Mouse (Mus musculus): Measurements from ENCODE around the gene Baz1b. TPM values are rescaled to one million over a fixed set of nuclear protein-coding genes. Genes with fewer than 3 reads are reported as not detected.

Gene Baz1b
- polyA plus RNA-seq, 1 experiment from 2014 or later, result 61.5 TPM

DNA sequence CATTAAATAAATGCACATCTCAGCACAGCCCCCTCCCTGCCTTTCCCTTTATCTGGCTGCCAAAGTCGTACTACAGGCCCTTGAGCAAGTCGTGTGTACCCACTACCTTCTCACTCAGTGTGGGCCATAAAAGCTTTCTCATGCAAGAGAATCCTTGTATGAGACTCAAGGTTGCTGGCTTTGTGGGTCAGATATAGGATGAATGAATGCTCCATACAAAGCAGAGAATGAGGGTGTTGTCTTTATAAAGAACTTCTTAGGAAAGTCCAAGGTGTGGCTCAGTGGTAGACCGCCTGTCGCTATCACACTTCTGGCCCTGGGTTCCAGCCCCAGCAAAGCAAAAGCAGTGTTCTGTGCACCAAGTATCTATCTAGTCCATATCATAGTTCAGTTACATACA is 59.5 kb downstream of the Baz1b start:
- H3K9me3 ChIP-seq, result no peaks in the 10 kb centered on the region
- H3K27me3 ChIP-seq (replicated peaks; ENCODE audit: low read depth, poor library complexity, severe bottlenecking), result peaks cover 31% of the 10 kb centered on the region
- H3K36me3 ChIP-seq (replicated peaks), result peaks cover 63% of the 10 kb centered on the region
- 71% methylated on average over 4 of the region's 4 CpGs for WGBS
- no peak overlapping the region for H3K27ac ChIP-seq (replicated peaks)
- peaks cover 34% of the 10 kb centered on the region for H3K4me1 ChIP-seq
- DNase-seq (ENCODE audit: low spot score), result no peak
- no peak overlapping the region for H3K4me3 ChIP-seq

DNA sequence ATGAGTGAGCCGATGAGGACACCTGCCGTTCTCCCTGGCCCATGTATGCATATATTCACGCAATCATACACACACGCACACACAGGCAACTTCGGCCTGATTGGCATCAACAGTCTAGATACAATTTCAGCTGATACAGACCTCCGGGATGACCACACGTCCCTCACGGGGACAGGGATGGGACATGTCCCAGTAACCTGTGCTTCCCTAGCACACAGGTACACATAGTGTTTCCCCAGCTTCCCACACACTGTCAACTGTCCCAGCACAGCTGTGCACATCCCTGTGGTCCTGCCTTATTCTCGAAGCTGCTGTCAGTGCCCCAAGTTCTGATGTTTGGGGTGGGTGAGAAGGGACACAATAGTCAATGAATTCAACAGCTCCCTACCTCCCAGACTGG is 60.3 kb downstream of the Baz1b start:
- peaks cover 31% of the 10 kb centered on the region for H3K27me3 ChIP-seq (replicated peaks; ENCODE audit: low read depth, poor library complexity, severe bottlenecking)
- peaks cover 55% of the 10 kb centered on the region for H3K36me3 ChIP-seq (replicated peaks)
- peaks cover 38% of the 10 kb centered on the region for H3K4me1 ChIP-seq
- no peak overlapping the region for H3K27ac ChIP-seq (replicated peaks)
- 83% methylated on average over 9 of the region's 9 CpGs for WGBS
- H3K4me3 ChIP-seq, result no peak overlapping the region
- H3K9me3 ChIP-seq, result no peaks in the 10 kb centered on the region
- no peak for DNase-seq (ENCODE audit: low spot score)

GRCm38 (mm10) chr5:135248956-135249676 is 62.1 kb downstream of the Baz1b start:
- peaks cover 37% of the 10 kb centered on the region for H3K36me3 ChIP-seq (replicated peaks)
- H3K4me1 ChIP-seq, result peaks cover 54% of the 10 kb centered on the region
- no peaks in the 10 kb centered on the region for H3K9me3 ChIP-seq
- peaks cover 31% of the 10 kb centered on the region for H3K27me3 ChIP-seq (replicated peaks; ENCODE audit: low read depth, poor library complexity, severe bottlenecking)
- 85% methylated on average over 16 of the region's 16 CpGs for WGBS
- no peak overlapping the region for H3K27ac ChIP-seq (replicated peaks)
- H3K4me3 ChIP-seq, result peak overlapping the region; percentile 74
- DNase-seq (ENCODE audit: low spot score), result no peak

GRCm38 (mm10) chr5:135250186-135251078 is 63.4 kb downstream of the Baz1b start:
- Histone ChIP-seq H3K4me1 (peaks cover 61% of the 10 kb centered on the region), H3K4me3 (peak overlapping the region; percentile 74), H3K27me3 (replicated peaks; ENCODE audit: low read depth, poor library complexity, severe bottlenecking) (peaks cover 31% of the 10 kb centered on the region), H3K27ac (replicated peaks) (peak overlapping the region; percentile 78), H3K9me3 (no peaks in the 10 kb centered on the region), H3K36me3 (replicated peaks) (peaks cover 24% of the 10 kb centered on the region)
- DNase-seq (ENCODE audit: low spot score), result no peak
- WGBS, result 2% methylated on average over 92 of the region's 92 CpGs

- peaks cover 61% of the 10 kb centered on the region for H3K4me1 ChIP-seq
- peaks cover 31% of the 10 kb centered on the region for H3K27me3 ChIP-seq (replicated peaks; ENCODE audit: low read depth, poor library complexity, severe bottlenecking)
- DNase-seq (ENCODE audit: low spot score), result peak; percentile 93
- H3K36me3 ChIP-seq (replicated peaks), result peaks cover 18% of the 10 kb centered on the region
- H3K27ac ChIP-seq (replicated peaks), result peak within 1 kb of the TSS; percentile 83
- under 1% methylated on average over 51 of the region's 51 CpGs for WGBS
- peak within 1 kb of the TSS; percentile 74 for H3K4me3 ChIP-seq
- peaks cover 1% of the 10 kb centered on the region; the same call in 1 of the 2 replicates for H3K9me3 ChIP-seq
Observed at GRCm38 (mm10) chr5:135251079-135251454, 64.0 kb downstream of the Baz1b start, which contains the start of gene Fzd9. Gene Fzd9 (minus strand): TSS chr5:135251230.

- peaks cover 11% of the 10 kb centered on the region; the same call in 1 of the 2 replicates for H3K9me3 ChIP-seq
- peaks cover 64% of the 10 kb centered on the region for H3K4me1 ChIP-seq
- 7% methylated on average over 12 of the region's 12 CpGs for WGBS
- H3K36me3 ChIP-seq (replicated peaks), result 0 out of 2 replicates have a peak, but pooled peaks cover 3% of the 10 kb centered on the region
- peak; percentile 83 for DNase-seq (ENCODE audit: low spot score)
- peak overlapping the region; percentile 39 for H3K4me3 ChIP-seq
- peak overlapping the region; percentile 83 for H3K27ac ChIP-seq (replicated peaks)
- H3K27me3 ChIP-seq (replicated peaks; ENCODE audit: low read depth, poor library complexity, severe bottlenecking), result peaks cover 22% of the 10 kb centered on the region
Observed at GRCm38 (mm10) chr5:135253741-135254401, 66.8 kb downstream of the Baz1b start.

- Histone ChIP-seq H3K9me3 (peaks cover 11% of the 10 kb centered on the region; the same call in 1 of the 2 replicates), H3K4me3 (no peak overlapping the region), H3K36me3 (replicated peaks) (no peaks in the 10 kb centered on the region), H3K4me1 (peaks cover 41% of the 10 kb centered on the region), H3K27ac (replicated peaks) (no peak overlapping the region), H3K27me3 (replicated peaks; ENCODE audit: low read depth, poor library complexity, severe bottlenecking) (no peaks in the 10 kb centered on the region)
- DNase-seq (ENCODE audit: low spot score), result no peak
- 80% methylated on average over 3 of the region's 3 CpGs for WGBS
Observed at GRCm38 (mm10) chr5:135256166-135256565, 69.1 kb downstream of the Baz1b start.

DNA sequence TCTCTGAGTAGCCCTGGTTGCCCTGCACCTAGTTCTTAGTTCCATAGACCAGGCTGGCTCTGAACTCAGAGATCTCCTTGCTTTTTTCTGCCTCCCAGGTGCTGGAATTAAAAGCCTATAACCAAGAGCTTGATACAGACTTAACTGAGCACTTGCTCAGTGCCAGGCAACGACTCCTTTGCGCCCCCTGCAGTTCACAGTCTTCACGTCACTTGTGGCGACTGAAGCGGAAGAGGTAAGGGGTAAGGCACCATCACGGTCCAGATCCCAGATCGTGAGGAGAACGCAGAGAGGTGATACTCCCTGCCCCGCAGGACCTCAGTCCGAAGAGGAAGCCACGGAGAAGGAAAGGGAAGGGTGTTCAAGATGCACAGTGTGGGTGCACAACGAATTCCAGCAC is 70.5 kb downstream of the Baz1b start:
- DNase-seq (ENCODE audit: low spot score), result no peak
- H3K4me1 ChIP-seq, result peaks cover 34% of the 10 kb centered on the region
- no peaks in the 10 kb centered on the region for H3K27me3 ChIP-seq (replicated peaks; ENCODE audit: low read depth, poor library complexity, severe bottlenecking)
- H3K9me3 ChIP-seq, result peaks cover 11% of the 10 kb centered on the region; the same call in 1 of the 2 replicates
- peak overlapping the region; percentile 38; the same call in 1 of the 2 replicates for H3K4me3 ChIP-seq
- H3K36me3 ChIP-seq (replicated peaks), result no peaks in the 10 kb centered on the region
- 84% methylated on average over 12 of the region's 12 CpGs for WGBS
- peak overlapping the region; percentile 86 for H3K27ac ChIP-seq (replicated peaks)

DNA sequence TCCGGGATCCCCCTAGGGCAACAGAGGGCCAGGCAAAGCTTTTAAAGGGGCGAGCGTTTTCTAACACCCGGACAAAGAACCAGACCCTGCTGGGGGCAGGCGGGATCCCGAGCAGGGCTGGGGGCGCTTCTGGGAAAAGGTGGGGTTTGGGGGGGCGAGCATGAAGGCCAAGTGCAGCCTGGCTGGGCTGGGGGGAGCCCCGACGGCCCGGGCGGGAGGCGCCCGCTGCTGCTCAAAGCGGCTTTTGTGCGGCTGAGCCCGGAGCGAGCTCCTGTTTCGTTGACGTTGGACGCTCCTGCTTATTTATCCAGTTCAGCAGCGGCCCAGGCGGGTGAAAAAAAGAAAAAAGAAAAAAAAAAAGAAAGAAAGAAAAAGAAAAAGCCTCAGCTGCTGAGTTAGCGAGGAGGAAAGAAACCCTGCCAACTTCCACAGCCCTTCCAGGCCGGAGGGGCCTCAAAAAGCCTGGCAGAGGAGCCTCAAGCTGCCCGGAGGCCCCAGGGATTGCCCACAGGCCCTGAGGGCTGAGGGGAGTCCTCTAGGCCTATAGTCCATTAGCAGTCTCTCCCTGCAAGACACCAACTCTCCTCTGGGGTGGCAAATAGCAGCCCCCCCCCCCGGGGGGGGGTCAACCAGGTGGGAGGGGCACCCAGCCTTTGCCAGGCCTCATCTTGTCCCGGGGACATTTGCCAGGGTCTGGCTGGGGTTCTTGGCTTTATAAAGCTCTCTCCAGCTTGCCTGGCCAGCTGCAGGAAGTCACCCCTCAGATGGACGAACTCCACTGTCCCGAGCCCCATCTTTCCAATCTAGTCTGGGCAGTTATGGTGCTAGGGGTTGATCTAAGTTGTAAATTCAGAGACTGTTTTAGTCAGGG is 71.5 kb downstream of the Baz1b start:
- Histone ChIP-seq H3K4me1 (peaks cover 26% of the 10 kb centered on the region), H3K27ac (replicated peaks) (peak overlapping the region; percentile 86), H3K27me3 (replicated peaks; ENCODE audit: low read depth, poor library complexity, severe bottlenecking) (no peaks in the 10 kb centered on the region), H3K36me3 (replicated peaks) (no peaks in the 10 kb centered on the region), H3K4me3 (peak overlapping the region; percentile 38), H3K9me3 (peaks cover 11% of the 10 kb centered on the region; the same call in 1 of the 2 replicates)
- WGBS, result 17% methylated on average over 30 of the region's 30 CpGs
- peak; percentile 67 for DNase-seq (ENCODE audit: low spot score)

DNA sequence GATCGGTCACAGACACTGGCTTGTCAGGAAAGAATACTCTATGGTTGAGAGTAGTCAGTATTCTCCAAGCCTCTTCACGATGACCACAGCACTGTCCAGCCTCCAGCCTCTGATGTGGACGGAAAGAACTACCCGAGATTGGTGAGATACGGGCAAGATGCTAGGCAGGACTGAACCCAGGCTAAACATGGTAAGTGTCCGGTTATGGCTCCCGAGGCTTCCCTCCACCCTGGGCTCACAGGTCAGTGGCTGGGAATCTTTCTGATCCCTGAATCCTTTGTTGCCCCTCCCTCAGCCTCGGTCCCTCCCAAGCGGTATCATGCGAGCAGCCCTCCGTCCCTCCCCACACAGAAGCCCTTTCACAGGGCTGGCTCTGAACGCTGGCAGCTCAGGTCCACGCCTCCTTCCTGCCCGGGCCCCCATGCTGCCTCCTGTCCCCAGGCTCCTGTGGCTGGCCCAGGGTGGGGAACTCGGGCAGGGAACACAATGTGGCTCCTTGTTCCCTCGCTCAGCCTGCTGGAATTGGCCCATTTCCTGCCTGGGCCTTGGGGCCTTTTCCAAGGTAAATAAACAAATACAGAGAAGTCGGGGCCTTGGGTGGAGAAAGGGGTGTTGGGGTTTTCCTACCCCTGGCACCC is 76.9 kb downstream of the Baz1b start:
- Histone ChIP-seq H3K27ac (replicated peaks) (peak overlapping the region; percentile 85), H3K9me3 (no peaks in the 10 kb centered on the region), H3K4me1 (peaks cover 21% of the 10 kb centered on the region), H3K36me3 (replicated peaks) (no peaks in the 10 kb centered on the region), H3K4me3 (peak overlapping the region; percentile 41), H3K27me3 (replicated peaks; ENCODE audit: low read depth, poor library complexity, severe bottlenecking) (no peaks in the 10 kb centered on the region)
- 11% methylated on average over 17 of the region's 17 CpGs for WGBS
- peak; percentile 85 for DNase-seq (ENCODE audit: low spot score)

GRCm38 (mm10) chr5:135264548-135264947 is 77.5 kb downstream of the Baz1b start:
- WGBS, result 27% methylated on average over 9 of the region's 9 CpGs
- Histone ChIP-seq H3K27me3 (replicated peaks; ENCODE audit: low read depth, poor library complexity, severe bottlenecking) (no peaks in the 10 kb centered on the region), H3K36me3 (replicated peaks) (no peaks in the 10 kb centered on the region), H3K27ac (replicated peaks) (peak overlapping the region; percentile 85), H3K9me3 (no peaks in the 10 kb centered on the region), H3K4me1 (peaks cover 21% of the 10 kb centered on the region), H3K4me3 (peak overlapping the region; percentile 41)
- DNase-seq (ENCODE audit: low spot score), result peak; percentile 71

Data from embryonic facial prominence, embryonic 10.5 days (tissue).